Mouse (Mus musculus): ENCODE measurements around the gene Naa25. TPM values are rescaled to one million over a fixed set of nuclear protein-coding genes. Genes with fewer than 3 reads are reported as not detected.
"Not testable (repeated sequence)": the region's sequence is repeated elsewhere in the genome, so short reads cannot be mapped to it uniquely, and the experiment has no call there.

The Naa25 gene
- polyA plus RNA-seq, 1 experiment from 2014 or later, result 37.2 TPM

DNA sequence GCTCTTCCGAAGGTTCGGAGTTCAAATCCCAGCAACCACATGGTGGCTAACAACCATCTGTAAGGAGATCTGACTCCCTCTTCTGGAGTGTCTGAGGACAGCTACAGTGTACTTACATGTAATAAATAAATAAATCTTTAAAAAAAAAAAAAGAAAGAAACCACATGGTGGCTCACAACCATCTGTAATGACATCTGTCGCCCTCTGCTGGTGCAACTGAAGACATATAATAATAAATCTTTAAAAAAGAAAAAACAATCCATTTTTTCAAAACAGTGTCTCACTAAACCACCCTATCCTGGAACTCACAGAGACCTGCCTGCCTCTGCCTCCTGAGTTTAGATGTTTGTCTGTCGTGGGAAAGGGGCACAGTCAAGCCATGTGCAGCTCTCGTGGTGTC lies 20.8 kb upstream of the Naa25 start:
- not testable (repeated sequence) for H3K27ac ChIP-seq (ENCODE audit: low read depth, low read length); H3K4me2 ChIP-seq; H3K27me3 ChIP-seq (ENCODE audit: control insufficient read depth, insufficient read depth, low read length); H3K9ac ChIP-seq (ENCODE audit: low read depth, low read length); H3K4me1 ChIP-seq (ENCODE audit: control insufficient read depth, insufficient read depth, low read length); H3K4me3 ChIP-seq (ENCODE audit: low read depth, low read length); ATAC-seq (replicated peaks; ENCODE audit: insufficient number of reproducible peaks, low FRiP score, low TSS enrichment); H3K9me3 ChIP-seq (replicated peaks; ENCODE audit: control insufficient read depth, low read length)
- WGBS (ENCODE audit: insufficient replicate concordance), result 72% methylated on average over 5 of the region's 5 CpGs
- H3K36me3 ChIP-seq (ENCODE audit: control insufficient read depth, insufficient read depth, low read length), result peaks cover 59% of the 10 kb centered on the region

DNA sequence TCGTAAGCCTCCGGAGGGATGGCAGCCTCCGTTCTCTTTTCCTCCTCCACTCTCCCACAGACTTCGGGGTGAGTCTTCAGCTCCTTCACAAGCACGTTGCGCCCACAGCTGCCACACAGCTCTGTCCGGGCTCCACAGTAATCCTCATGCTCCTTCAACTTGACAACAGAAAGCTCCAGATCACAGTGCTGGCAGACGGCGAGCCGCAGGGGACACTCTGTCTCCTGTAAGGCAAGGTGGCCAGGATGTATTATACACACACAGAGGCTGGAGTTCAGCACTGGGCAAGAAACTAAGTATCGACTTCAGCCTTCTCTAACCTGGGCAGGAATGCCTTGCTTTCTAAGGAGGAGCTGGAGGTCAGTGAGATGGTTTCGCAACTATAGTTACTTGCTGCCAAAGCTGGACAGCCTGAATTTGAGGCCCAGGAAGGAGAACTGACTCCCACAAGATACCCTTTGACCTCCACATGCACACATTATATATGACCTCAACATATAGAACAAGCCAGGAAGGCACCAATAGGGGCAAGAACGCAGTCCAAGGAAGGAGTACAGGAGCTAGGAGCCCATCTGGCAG lies 19.0 kb upstream of the Naa25 start:
- no peak overlapping the region for H3K9ac ChIP-seq (ENCODE audit: low read depth, low read length)
- H3K27ac ChIP-seq (ENCODE audit: low read depth, low read length), result no peak overlapping the region
- WGBS (ENCODE audit: insufficient replicate concordance), result 90% methylated on average over 13 of the region's 13 CpGs
- H3K4me1 ChIP-seq (ENCODE audit: control insufficient read depth, insufficient read depth, low read length), result 0 out of 2 replicates have a peak, but pooled peaks cover 5% of the 10 kb centered on the region
- H3K9me3 ChIP-seq (replicated peaks; ENCODE audit: control insufficient read depth, low read length), result 0 out of 2 replicates have a peak, but pooled peaks cover 4% of the 10 kb centered on the region
- H3K4me3 ChIP-seq (ENCODE audit: low read depth, low read length), result no peak overlapping the region
- no peak overlapping the region for H3K4me2 ChIP-seq
- H3K27me3 ChIP-seq (ENCODE audit: control insufficient read depth, insufficient read depth, low read length), result no peaks in the 10 kb centered on the region
- peaks cover 47% of the 10 kb centered on the region for H3K36me3 ChIP-seq (ENCODE audit: control insufficient read depth, insufficient read depth, low read length)
- ATAC-seq (replicated peaks; ENCODE audit: insufficient number of reproducible peaks, low FRiP score, low TSS enrichment), result no peak

DNA sequence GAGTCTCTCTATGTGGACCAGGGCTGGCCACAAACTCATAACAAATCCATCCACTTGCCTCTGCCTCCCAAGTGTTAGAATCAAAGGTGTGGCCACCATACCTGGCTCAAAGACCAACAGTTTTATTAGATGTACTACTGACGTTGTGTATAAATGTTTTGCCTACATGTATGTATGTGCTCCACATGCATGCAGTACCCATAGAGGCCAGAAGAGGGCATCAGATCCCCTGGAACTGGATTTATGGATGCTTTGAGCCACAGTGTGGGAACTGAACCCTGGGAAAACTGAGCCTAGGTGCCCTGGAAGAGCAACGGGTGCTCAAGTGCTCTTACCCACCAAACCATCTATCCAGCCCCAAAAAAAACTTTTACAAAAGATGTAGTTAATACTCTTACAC lies 17.0 kb upstream of the Naa25 start:
- Histone ChIP-seq H3K36me3 (ENCODE audit: control insufficient read depth, insufficient read depth, low read length) (peaks cover 38% of the 10 kb centered on the region), H3K27me3 (ENCODE audit: control insufficient read depth, insufficient read depth, low read length) (no peaks in the 10 kb centered on the region), H3K9ac (ENCODE audit: low read depth, low read length) (no peak overlapping the region), H3K4me3 (ENCODE audit: low read depth, low read length) (no peak overlapping the region), H3K9me3 (replicated peaks; ENCODE audit: control insufficient read depth, low read length) (0 out of 2 replicates have a peak, but pooled peaks cover 4% of the 10 kb centered on the region), H3K4me1 (ENCODE audit: control insufficient read depth, insufficient read depth, low read length) (0 out of 2 replicates have a peak, but pooled peaks cover 11% of the 10 kb centered on the region), H3K27ac (ENCODE audit: low read depth, low read length) (no peak overlapping the region), H3K4me2 (no peak overlapping the region)
- ATAC-seq (replicated peaks; ENCODE audit: insufficient number of reproducible peaks, low FRiP score, low TSS enrichment), result no peak
- 84% methylated on average over 2 of the region's 2 CpGs for WGBS (ENCODE audit: insufficient replicate concordance)

DNA sequence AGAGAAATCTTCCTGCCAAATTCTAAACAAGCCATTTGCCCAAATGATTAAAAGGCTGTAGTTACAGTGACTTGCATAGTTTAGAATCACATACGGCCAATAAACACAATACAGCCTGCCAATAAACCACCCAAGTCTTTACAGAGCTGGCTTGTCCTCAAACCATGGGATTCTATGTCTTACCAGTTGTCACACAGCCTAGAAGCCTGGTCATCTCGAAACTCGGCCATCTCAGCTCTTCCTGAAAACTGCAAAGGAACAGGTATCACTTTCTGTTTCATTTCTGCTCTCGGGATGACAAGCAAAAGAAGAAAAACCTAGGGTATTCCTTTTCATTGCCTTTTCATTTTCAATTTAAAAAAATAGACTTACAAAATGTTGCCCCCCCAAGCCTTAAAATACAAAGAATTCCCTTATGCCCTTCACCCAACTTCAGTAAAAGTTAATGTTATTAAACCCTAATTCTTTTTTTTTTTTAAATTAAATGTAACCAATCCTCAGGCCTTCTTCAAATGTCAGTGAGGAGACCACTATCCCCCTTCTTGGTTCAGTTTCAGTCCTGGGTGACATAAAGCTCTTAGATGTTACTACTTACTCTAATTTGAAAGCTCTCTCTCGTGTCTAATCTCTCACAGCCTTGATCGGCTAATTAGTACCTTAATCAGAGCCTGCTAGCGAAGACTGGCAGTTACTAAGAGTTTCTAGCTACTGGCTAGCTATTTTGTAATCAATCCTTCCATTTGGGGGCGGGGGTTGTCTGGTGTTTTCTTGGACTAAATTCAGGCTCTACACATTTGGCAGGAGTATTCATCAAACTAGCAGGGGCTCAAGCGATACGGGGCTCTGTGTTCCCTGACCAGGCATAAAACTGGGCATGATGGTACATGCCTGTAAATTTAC lies 13.6 kb upstream of the Naa25 start:
- peak overlapping the region; percentile 81 for H3K9ac ChIP-seq (ENCODE audit: low read depth, low read length)
- no peaks in the 10 kb centered on the region for H3K27me3 ChIP-seq (ENCODE audit: control insufficient read depth, insufficient read depth, low read length)
- peaks cover 16% of the 10 kb centered on the region; the same call in 1 of the 2 replicates for H3K4me1 ChIP-seq (ENCODE audit: control insufficient read depth, insufficient read depth, low read length)
- peak overlapping the region; percentile 72 for H3K4me2 ChIP-seq
- 59% methylated on average over 10 of the region's 10 CpGs for WGBS (ENCODE audit: insufficient replicate concordance)
- peak overlapping the region; percentile 93 for H3K27ac ChIP-seq (ENCODE audit: low read depth, low read length)
- peaks cover 20% of the 10 kb centered on the region for H3K36me3 ChIP-seq (ENCODE audit: control insufficient read depth, insufficient read depth, low read length)
- ATAC-seq (replicated peaks; ENCODE audit: insufficient number of reproducible peaks, low FRiP score, low TSS enrichment), result no peak
- peak overlapping the region; percentile 72 for H3K4me3 ChIP-seq (ENCODE audit: low read depth, low read length)
- 0 out of 2 replicates have a peak, but pooled peaks cover 4% of the 10 kb centered on the region for H3K9me3 ChIP-seq (replicated peaks; ENCODE audit: control insufficient read depth, low read length)

DNA sequence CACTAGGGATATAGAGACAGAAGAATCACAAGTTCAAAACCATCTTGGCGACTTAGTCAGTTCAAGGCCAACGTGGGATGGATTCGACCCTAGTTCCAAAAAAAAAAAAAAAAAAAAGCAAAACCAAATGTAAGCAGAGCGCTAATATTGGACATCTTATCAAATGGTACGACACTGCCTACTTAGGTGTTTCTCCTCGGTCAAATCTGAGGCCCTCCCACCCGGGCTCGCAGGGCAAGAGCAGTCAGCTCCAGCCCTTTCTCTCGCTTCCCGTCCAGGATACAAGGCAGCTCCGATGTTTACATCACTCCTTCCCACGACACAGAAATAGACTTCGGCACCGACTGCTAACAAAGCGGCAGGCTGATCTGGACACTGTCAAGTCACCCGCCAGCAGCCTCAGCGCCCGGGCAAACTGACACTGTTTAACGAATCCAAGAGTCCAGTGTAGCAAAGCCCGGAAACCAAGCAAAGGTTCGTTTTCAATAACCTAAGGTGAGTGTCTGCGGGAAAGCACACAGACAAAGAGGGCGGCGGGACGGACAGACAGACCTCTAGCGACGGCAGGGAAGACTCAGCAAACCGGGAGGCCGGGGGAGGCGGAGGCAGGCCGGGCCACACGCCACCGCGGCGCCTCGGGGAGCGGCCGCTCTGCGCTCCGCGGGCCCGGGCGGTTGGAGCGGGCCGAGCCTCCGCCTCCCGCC lies 12.8 kb upstream of the Naa25 start:
- Histone ChIP-seq H3K4me2 (peak overlapping the region; percentile 72), H3K9me3 (replicated peaks; ENCODE audit: control insufficient read depth, low read length) (0 out of 2 replicates have a peak, but pooled peaks cover 4% of the 10 kb centered on the region), H3K4me1 (ENCODE audit: control insufficient read depth, insufficient read depth, low read length) (peaks cover 16% of the 10 kb centered on the region; the same call in 1 of the 2 replicates), H3K9ac (ENCODE audit: low read depth, low read length) (peak overlapping the region; percentile 81), H3K27me3 (ENCODE audit: control insufficient read depth, insufficient read depth, low read length) (no peaks in the 10 kb centered on the region), H3K36me3 (ENCODE audit: control insufficient read depth, insufficient read depth, low read length) (peaks cover 15% of the 10 kb centered on the region), H3K27ac (ENCODE audit: low read depth, low read length) (peak overlapping the region; percentile 93), H3K4me3 (ENCODE audit: low read depth, low read length) (peak overlapping the region; percentile 72)
- 2% methylated on average over 46 of the region's 47 CpGs for WGBS (ENCODE audit: insufficient replicate concordance)
- peak; percentile 21; the same call in 1 of the 2 replicates for ATAC-seq (replicated peaks; ENCODE audit: insufficient number of reproducible peaks, low FRiP score, low TSS enrichment)

DNA sequence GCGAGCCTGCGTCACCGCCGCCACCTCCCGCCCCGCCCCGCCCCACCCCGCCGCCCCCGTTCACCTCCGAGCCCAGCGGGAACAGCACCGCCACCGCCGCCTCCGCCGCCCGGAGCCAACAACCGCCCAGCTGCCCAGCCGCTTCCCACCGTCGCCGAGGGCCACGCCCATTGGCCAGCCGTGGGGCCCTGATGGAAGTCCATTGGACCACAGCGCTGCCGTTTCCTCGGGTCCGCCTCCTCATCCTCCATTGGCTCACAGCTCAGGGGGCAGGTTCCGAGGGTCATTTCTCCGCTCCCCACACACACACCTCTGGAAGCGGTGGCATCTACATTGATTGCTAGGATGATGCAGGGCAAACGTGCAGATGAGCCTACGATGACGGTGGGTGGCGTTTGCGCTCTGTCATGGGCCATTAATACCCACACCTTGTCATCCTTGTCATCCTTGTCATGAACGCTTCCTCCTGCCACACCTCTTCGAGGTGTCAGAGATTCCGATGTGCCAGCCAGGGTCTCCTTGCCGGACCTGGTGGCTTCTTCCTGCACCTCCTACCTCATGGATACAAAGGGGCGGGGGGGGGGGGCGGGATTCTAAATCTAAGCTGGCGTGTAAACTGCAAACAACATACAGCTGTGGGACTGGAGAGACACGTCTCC lies 12.1 kb upstream of the Naa25 start, which contains the start of gene Trafd1:
Trafd1 (minus strand) TSS at position 172 of the 659 bp plus-strand sequence.
- Histone ChIP-seq H3K4me3 (ENCODE audit: low read depth, low read length) (peak within 1 kb of the TSS; percentile 72), H3K27ac (ENCODE audit: low read depth, low read length) (peak within 1 kb of the TSS; percentile 93), H3K4me2 (peak within 1 kb of the TSS; percentile 72), H3K36me3 (ENCODE audit: control insufficient read depth, insufficient read depth, low read length) (peaks cover 15% of the 10 kb centered on the region), H3K9ac (ENCODE audit: low read depth, low read length) (peak within 1 kb of the TSS; percentile 81), H3K4me1 (ENCODE audit: control insufficient read depth, insufficient read depth, low read length) (peaks cover 16% of the 10 kb centered on the region; the same call in 1 of the 2 replicates), H3K9me3 (replicated peaks; ENCODE audit: control insufficient read depth, low read length) (0 out of 2 replicates have a peak, but pooled peaks cover 4% of the 10 kb centered on the region), H3K27me3 (ENCODE audit: control insufficient read depth, insufficient read depth, low read length) (no peaks in the 10 kb centered on the region)
- under 1% methylated on average over 27 of the region's 45 CpGs for WGBS (ENCODE audit: insufficient replicate concordance)
- peak; percentile 97 for ATAC-seq (replicated peaks; ENCODE audit: insufficient number of reproducible peaks, low FRiP score, low TSS enrichment)

DNA sequence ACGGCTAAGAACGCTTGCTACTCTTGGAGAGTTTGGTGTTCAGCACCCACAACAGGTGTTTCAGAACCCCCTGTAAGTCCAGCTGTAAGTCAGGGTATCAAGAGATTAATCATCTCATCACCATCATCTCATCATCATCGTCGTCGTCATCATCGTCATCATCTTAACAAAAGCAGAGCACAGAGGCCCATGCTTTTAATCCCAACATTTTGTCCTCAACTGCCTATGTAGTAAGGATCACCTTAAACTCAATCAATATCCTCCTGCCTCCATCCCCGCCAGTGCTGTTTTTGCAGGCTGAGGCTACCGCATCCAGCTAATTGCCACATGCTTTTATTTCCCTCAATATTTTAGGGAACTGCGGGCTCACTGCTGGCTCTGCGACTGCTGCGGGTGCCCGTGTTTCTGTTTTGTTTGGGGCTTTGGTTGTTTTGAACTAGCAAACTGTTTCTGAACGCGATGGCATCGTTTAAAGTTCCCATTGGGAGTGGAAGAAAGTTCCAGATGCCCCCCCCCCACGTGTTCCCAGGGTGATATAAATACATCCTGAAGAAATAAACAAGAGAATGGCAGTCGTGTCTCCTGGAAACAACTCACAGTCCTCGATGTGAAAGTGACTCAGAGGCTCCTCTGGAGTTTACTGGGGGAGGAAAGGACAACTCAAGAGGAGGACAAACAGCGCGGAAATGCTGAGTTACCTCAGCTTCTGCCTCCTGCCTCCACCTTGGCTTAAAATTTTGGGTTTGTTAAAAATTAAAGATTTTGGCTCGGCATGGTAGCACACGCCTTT lies 11.4 kb upstream of the Naa25 start:
- no peaks in the 10 kb centered on the region for H3K9me3 ChIP-seq (replicated peaks; ENCODE audit: control insufficient read depth, low read length)
- peaks cover 8% of the 10 kb centered on the region for H3K36me3 ChIP-seq (ENCODE audit: control insufficient read depth, insufficient read depth, low read length)
- H3K4me1 ChIP-seq (ENCODE audit: control insufficient read depth, insufficient read depth, low read length), result peaks cover 16% of the 10 kb centered on the region; the same call in 1 of the 2 replicates
- H3K27ac ChIP-seq (ENCODE audit: low read depth, low read length), result no peak overlapping the region
- peak overlapping the region; percentile 72 for H3K4me2 ChIP-seq
- H3K9ac ChIP-seq (ENCODE audit: low read depth, low read length), result 0 out of 2 replicates have a peak overlapping the region, but pooled peaks have one; percentile 43
- 34% methylated on average over 22 of the region's 22 CpGs for WGBS (ENCODE audit: insufficient replicate concordance)
- H3K27me3 ChIP-seq (ENCODE audit: control insufficient read depth, insufficient read depth, low read length), result no peaks in the 10 kb centered on the region
- ATAC-seq (replicated peaks; ENCODE audit: insufficient number of reproducible peaks, low FRiP score, low TSS enrichment), result no peak
- peak overlapping the region; percentile 72 for H3K4me3 ChIP-seq (ENCODE audit: low read depth, low read length)
